Mouse (Mus musculus): ENCODE measurements around the gene Dach2. TPM values are rescaled to one million over a fixed set of nuclear protein-coding genes. Genes with fewer than 3 reads are reported as not detected.

Gene Dach2
- polyA plus RNA-seq, 1 experiment from 2014 or later = 22.8 TPM

DNA sequence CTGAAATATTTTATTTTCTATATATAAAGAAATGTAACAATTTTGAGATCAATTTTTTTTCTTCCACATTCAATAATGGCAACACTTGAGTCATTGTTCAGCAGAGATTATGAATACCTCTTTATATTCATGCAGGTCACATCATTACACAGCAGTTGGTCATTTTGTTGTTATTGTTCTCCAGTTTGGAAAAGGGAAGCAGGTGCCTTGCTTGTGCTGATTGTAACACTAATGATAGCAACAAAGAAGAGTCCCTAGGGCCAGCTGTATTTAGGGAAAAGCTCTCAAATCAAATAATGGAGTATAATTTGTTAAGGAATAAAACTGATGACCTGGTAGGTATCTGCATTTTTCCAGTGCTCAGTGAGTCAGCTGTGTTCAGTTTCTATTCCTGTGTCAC is 513.1 kb downstream of the Dach2 start:
- no peaks in the 10 kb centered on the region for H3K36me3 ChIP-seq (ENCODE audit: control insufficient read depth, insufficient read depth, low read length)
- H3K9me3 ChIP-seq (ENCODE audit: control insufficient read depth, low read length) = no peaks in the 10 kb centered on the region
- no peak overlapping the region for H3K4me2 ChIP-seq (replicated peaks; ENCODE audit: low read depth, low read length)
- no peak overlapping the region for H3K27ac ChIP-seq (ENCODE audit: low read depth, low read length)
- H3K4me3 ChIP-seq (ENCODE audit: low read depth, low read length) = no peak overlapping the region
- no peak overlapping the region for H3K9ac ChIP-seq (ENCODE audit: low read depth, low read length)
- ATAC-seq (ENCODE audit: low FRiP score) = peak; percentile 67
- no peaks in the 10 kb centered on the region for H3K4me1 ChIP-seq (replicated peaks; ENCODE audit: control insufficient read depth, insufficient read depth, low read length)
- DNase-seq (ENCODE audit: low spot score) = peak; percentile 5
- no peaks in the 10 kb centered on the region for H3K27me3 ChIP-seq (ENCODE audit: control insufficient read depth, insufficient read depth, low read length)

DNA sequence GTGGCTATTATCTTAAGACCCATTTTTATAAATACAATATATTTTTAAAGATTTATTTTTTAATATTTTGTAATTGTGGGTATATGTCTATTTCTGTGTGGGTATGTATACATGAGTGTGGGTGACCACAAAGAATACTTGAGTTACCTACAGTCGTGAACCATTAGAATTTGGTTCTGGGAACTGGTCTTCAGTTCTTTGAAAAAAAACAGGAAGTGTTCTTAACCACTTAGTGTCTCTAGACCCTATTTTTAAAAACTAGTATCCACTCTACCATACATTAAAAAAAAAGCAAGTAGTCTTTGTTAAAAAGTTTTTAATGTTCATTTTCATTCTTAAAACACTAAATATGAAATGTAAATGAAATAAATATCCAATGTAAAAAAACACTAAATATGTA is 529.5 kb downstream of the Dach2 start:
- ATAC-seq (ENCODE audit: low FRiP score) (no peak), DNase-seq (ENCODE audit: low spot score) (no peak)
- 67% methylated on average over 1 of the region's 1 CpGs for WGBS
- Histone ChIP-seq H3K9ac (ENCODE audit: low read depth, low read length) (no peak overlapping the region), H3K4me1 (replicated peaks; ENCODE audit: control insufficient read depth, insufficient read depth, low read length) (no peaks in the 10 kb centered on the region), H3K27me3 (ENCODE audit: control insufficient read depth, insufficient read depth, low read length) (no peaks in the 10 kb centered on the region), H3K4me2 (replicated peaks; ENCODE audit: low read depth, low read length) (no peak overlapping the region), H3K27ac (ENCODE audit: low read depth, low read length) (no peak overlapping the region), H3K4me3 (ENCODE audit: low read depth, low read length) (no peak overlapping the region), H3K9me3 (ENCODE audit: control insufficient read depth, low read length) (no peaks in the 10 kb centered on the region), H3K36me3 (ENCODE audit: control insufficient read depth, insufficient read depth, low read length) (no peaks in the 10 kb centered on the region)

DNA sequence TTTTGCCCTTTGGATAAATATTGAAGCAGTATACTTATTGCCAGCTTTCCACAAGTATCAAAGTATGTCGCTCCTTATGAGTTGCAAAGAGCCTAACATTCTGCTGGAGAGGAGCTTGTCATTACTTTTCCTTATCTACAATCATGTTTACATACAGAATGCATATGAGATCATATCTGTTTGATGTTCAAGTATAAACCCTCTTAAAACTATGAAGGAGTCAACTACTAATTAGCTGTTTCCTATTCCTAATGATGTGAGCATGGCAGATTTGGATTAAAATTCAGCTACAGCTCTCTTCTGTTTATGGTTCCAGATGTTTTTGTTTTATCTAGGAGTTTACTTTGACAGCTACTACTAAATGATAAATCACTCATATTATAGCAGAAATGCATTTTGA is 535.8 kb downstream of the Dach2 start:
- H3K4me1 ChIP-seq (replicated peaks; ENCODE audit: control insufficient read depth, insufficient read depth, low read length) = no peaks in the 10 kb centered on the region
- DNase-seq (ENCODE audit: low spot score) = no peak
- H3K36me3 ChIP-seq (ENCODE audit: control insufficient read depth, insufficient read depth, low read length) = no peaks in the 10 kb centered on the region
- no peaks in the 10 kb centered on the region for H3K27me3 ChIP-seq (ENCODE audit: control insufficient read depth, insufficient read depth, low read length)
- no peak overlapping the region for H3K27ac ChIP-seq (ENCODE audit: low read depth, low read length)
- 90% methylated on average over 1 of the region's 1 CpGs for WGBS
- ATAC-seq (ENCODE audit: low FRiP score) = no peak
- H3K4me2 ChIP-seq (replicated peaks; ENCODE audit: low read depth, low read length) = no peak overlapping the region
- H3K9me3 ChIP-seq (ENCODE audit: control insufficient read depth, low read length) = no peaks in the 10 kb centered on the region
- H3K9ac ChIP-seq (ENCODE audit: low read depth, low read length) = no peak overlapping the region
- no peak overlapping the region for H3K4me3 ChIP-seq (ENCODE audit: low read depth, low read length)

DNA sequence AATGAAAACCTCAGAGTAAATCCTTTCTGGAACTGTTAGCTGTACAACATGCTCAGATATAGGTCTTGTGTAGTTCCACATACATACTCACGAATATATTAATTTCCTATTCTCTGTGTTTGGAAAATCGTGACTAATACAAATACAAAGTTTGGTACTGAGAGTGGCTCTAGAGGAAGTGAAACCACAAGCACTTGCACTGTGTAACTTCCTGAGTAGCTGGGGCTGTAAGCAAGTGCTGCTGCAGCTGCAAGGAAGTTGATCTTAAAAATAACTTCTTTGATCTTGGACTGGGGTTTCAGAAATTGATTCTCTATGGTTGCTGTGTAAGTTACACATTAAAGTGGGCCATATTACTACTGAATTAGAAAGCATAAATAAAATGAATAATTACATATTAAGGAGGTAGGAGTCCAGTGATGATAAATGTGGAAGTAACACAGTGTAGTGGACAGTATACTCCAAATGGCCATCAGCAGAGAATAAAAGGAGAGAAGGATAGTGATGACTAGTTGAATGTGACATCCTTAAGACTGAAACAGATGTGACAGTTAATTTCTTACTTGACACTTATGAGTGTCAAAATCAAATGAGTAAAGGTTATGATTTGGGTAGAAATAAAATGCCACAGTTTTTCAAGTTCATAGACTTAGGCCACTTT is 570.7 kb downstream of the Dach2 start:
- H3K9me3 ChIP-seq (ENCODE audit: control insufficient read depth, low read length) = no peaks in the 10 kb centered on the region
- no peak overlapping the region for H3K4me3 ChIP-seq (ENCODE audit: low read depth, low read length)
- H3K27me3 ChIP-seq (ENCODE audit: control insufficient read depth, insufficient read depth, low read length) = no peaks in the 10 kb centered on the region
- no peak overlapping the region for H3K9ac ChIP-seq (ENCODE audit: low read depth, low read length)
- no peaks in the 10 kb centered on the region for H3K36me3 ChIP-seq (ENCODE audit: control insufficient read depth, insufficient read depth, low read length)
- ATAC-seq (ENCODE audit: low FRiP score) = no peak
- 72% methylated on average over 2 of the region's 2 CpGs for WGBS
- H3K4me1 ChIP-seq (replicated peaks; ENCODE audit: control insufficient read depth, insufficient read depth, low read length) = no peaks in the 10 kb centered on the region
- DNase-seq (ENCODE audit: low spot score) = no peak
- no peak overlapping the region for H3K27ac ChIP-seq (ENCODE audit: low read depth, low read length)
- no peak overlapping the region for H3K4me2 ChIP-seq (replicated peaks; ENCODE audit: low read depth, low read length)

Other genes starting within 250 kb of the Dach2 start
- gene Chm, start 112.0 kb upstream of the Dach2 start, polyA plus RNA-seq (2014; fragmentation: Nextera tagmentation; extraction: Ambion mirVana) = 18.8 and 19.8 TPM in 2 replicates